Mouse (Mus musculus): ENCODE measurements around the gene Rarb.

DNA sequence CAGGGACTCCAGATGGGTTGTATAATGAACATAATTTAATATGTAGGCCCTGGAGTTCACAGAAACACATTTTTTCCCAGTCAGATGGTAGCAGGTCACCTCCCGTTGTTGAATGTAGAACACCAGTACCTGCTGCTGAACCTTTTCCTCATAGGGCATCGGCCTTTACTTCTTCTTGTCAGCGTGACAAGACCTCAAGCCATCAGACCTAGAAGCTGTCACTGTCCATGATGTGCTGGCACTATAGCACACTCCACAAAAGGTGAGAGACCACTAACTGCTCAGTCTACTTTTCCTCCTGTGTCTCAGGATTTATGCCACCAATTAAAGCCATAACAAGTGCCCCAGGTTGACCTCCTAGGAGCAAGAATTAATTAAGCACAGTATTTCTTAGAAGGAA, 296.1 kb downstream of the Rarb start:
- no peak for TF ChIP-seq CTCF (IDR thresholded peaks at IDR 0.05; ENCODE audit: extremely low read depth, insufficient read depth, low read length)
- no peak for TF ChIP-seq POLR2A (IDR thresholded peaks at IDR 0.05; ENCODE audit: extremely low read depth, insufficient read depth, low read length)

All from cortical plate, adult 2 months (tissue).